Mouse (Mus musculus) thymus, adult 2 months (tissue): ENCODE data around the gene Slc5a2.

Experiments used
- CTCF ChIP-seq: fragments of 200-500 bp; IDR thresholded peaks from 2 replicates; pipeline ENCODE4 v1.5.1; 2012; ENCODE audit warnings: mild to moderate bottlenecking, control low read depth, low read length, moderate library complexity, borderline replicate concordance; ENCODE audit not compliant: control insufficient read depth, poor library complexity, insufficient read depth; ENCODE audit errors: extremely low read depth
- POLR2A ChIP-seq: fragments of 200-500 bp; IDR thresholded peaks from 2 replicates; pipeline ENCODE4 v1.6.1; 2012; ENCODE audit warnings: mild to moderate bottlenecking, low read length, control low read depth, moderate library complexity; ENCODE audit not compliant: control insufficient read depth, poor library complexity, insufficient read depth; ENCODE audit errors: extremely low read depth

DNA sequence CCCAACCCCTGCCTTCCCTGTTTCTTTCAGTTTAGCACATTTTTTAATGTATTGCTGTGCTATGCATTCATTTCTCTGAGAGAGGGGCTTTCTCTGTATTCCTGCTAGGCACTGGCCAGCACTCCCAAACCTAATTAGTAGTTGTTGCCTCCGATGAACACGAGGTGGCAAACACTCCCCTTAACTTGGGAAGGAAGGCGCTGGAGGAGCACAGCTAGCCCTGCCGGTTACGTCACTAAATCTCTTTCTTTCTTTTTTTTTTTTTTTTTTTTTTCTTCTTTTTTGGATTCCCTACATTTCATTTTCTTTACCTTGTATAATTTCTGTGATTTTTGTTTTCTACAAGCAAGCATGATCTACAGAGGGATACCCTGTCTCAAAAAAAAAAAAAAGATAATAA, 39.5 kb downstream of the Slc5a2 start:
- TF ChIP-seq POLR2A (no peak), CTCF (no peak)
